Mouse (Mus musculus): ENCODE data around the gene 4930579G24Rik.

Gene 4930579G24Rik

GRCm38 (mm10) chr3:79628561-79629415, at the start of gene 4930579G24Rik:
TSS of gene 4930579G24Rik (plus strand) at chr3:79629079.
- DNase-seq, result peak; percentile 92

GRCm38 (mm10) chr3:79579891-79580575, 48.8 kb upstream of the 4930579G24Rik start:
- DNase-seq, result no peak

GRCm38 (mm10) chr3:79586804-79587203, 42.1 kb upstream of the 4930579G24Rik start:
- DNase-seq, result peak; percentile 88

GRCm38 (mm10) chr3:79589671-79590070, 39.2 kb upstream of the 4930579G24Rik start:
- DNase-seq, result no peak

GRCm38 (mm10) chr3:79590863-79591792, 37.8 kb upstream of the 4930579G24Rik start, which contains the start of gene Ppid:
TSS of gene Ppid (plus strand) at chr3:79591342.
- DNase-seq, result peak; percentile 74

GRCm38 (mm10) chr3:79591793-79592471, 36.9 kb upstream of the 4930579G24Rik start:
- DNase-seq, result no peak

GRCm38 (mm10) chr3:79595468-79595867, 33.4 kb upstream of the 4930579G24Rik start:
- DNase-seq, result no peak

- DNase-seq, result no peak
These were observed 19.0 kb upstream of the 4930579G24Rik start for GRCm38 (mm10) chr3:79609886-79610285.

- DNase-seq, result no peak
These were observed 1.2 kb upstream of the 4930579G24Rik start for GRCm38 (mm10) chr3:79627484-79628181.

- DNase-seq, result no peak
These were observed 708 bp upstream of the 4930579G24Rik start for GRCm38 (mm10) chr3:79628182-79628560.

GRCm38 (mm10) chr3:79629416-79629730, 494 bp downstream of the 4930579G24Rik start, which contains the start of gene Etfdh:
TSS of gene Etfdh (minus strand) at chr3:79629500.
- no peak for DNase-seq

GRCm38 (mm10) chr3:79652129-79652528, 23.2 kb downstream of the 4930579G24Rik start:
- no peak for DNase-seq

- DNase-seq, result no peak
These were observed 27.8 kb downstream of the 4930579G24Rik start for GRCm38 (mm10) chr3:79656682-79657081.

- DNase-seq, result peak; percentile 27
These were observed 36.0 kb downstream of the 4930579G24Rik start for GRCm38 (mm10) chr3:79664787-79665408.

GRCm38 (mm10) chr3:79670556-79670955, 41.7 kb downstream of the 4930579G24Rik start:
- no peak for DNase-seq

- no peak for DNase-seq
These were observed 43.3 kb downstream of the 4930579G24Rik start for GRCm38 (mm10) chr3:79672188-79672587.

GRCm38 (mm10) chr3:79673082-79673481, 44.2 kb downstream of the 4930579G24Rik start:
- peak; percentile 33 for DNase-seq

- DNase-seq, result no peak
These were observed 45.8 kb downstream of the 4930579G24Rik start for GRCm38 (mm10) chr3:79674641-79675040.

- no peak for DNase-seq
These were observed 47.5 kb downstream of the 4930579G24Rik start for GRCm38 (mm10) chr3:79676411-79676810.
